Mouse (Mus musculus) R1 (cell line): ENCODE results near the gene Tmem87a.
A peak's percentile ranks its signal among the peaks of the same experiment; 100 is the strongest.

Experiments used
- DNase-seq: peaks from one replicate; pipeline ENCODE4 v3.0.0-alpha.2; 2018; ENCODE audit warnings: low read depth, low spot score

The Tmem87a gene

DNA sequence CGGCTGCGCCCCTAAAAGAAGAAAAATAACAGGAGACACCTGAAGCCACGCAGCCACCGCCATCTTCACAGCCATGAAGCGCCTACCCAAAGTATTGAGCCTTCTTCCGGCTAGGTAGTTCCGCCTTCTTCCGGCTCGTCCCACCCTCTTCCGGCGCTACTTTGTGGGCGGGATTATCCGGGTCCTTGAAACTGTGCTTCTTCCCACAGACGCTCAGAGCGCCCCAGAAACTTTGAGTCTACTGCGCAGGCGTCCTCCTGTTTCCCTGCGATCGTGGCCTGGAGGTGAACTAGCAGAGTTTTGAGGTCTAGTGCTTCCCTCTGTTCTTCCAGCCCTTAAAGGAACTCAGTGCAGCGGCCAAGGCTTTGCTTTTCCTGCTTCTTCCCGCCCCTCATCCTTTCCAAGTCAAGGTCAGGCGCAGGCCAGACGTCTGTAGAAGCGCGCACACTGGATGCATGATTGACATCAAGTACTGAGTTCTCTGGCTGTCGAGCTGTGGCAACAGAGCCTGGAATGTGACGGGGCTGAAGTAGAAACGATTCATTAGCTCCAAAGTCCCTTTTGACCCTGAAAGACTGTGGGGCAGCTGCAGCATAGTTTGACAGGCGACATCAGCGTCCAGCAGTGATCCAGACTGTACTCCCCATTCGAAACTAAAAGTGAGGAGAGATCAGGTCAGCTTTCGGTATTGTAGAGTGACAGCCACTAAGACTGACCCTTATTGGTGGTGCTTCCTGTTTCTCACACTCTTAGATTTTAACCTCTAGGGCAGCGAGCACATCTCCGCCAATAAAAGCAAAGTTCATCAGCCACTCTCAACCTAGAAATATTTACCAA is at the start of gene Tmem87a:
TSS of gene Tmem87a (minus strand) at position 128 of the 837 bp plus-strand sequence.
- DNase-seq: peak; percentile 98

DNA sequence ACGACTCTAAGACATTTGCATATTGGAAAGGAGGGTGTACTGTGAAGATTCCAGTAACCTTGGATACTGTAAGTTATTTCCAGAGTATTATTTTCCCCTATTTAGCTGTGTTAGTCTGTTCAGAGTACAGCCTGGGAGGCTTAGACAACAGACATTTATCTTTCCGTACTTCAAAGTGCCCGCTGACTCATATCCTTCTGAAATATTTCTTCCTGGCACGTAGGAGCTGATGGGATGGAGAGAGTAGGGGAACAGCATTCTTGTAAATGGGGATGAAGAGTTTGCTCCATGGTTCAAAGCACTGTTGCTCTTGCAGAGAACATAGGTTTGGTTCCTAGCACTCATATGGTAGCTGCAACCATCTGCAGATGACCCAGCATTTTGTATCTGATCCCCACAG is 48.7 kb upstream of the Tmem87a start:
- DNase-seq: no peak

GRCm38 (mm10) chr2:120450724-120451123 is 46.8 kb upstream of the Tmem87a start:
- no peak for DNase-seq

GRCm38 (mm10) chr2:120447306-120447705 is 43.4 kb upstream of the Tmem87a start:
- no peak for DNase-seq

DNA sequence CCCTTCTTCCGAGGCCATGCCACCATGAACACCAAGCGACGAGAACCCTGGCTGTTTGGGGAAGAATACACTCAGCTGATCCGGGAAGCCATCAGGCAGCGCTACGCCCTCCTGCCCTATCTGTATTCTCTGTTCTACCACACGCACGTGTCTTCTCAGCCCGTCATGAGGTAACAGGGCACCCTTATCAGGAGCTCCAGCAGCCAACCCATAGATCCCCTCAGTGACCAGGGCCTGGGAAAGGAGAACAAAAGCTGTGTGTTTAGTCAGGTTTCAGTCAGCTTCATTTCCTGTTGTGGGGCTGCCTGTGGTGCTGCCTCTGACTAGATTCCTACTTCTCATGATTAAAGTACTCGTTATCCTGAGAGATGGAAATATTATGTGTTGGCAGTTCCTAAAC is 42.5 kb upstream of the Tmem87a start:
- DNase-seq: no peak

DNA sequence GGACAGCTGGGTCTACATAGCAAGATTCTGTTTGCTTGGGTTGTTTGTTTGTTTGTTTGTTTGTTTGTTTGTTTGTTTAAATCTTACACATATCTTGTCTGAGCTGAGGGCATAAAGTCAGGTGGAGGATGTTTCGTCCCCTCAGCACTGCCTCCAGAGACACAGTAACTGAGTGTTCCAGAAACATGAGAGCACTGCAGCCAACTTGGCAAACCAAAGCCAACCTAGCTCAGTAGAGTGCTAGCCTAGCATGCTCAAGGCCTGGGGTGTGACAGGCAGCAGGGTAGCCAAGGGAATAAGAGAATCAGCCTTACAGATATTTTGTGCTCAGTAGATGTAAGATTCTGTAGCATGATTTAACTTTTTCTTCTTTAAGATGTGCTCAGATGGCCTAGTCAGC is 40.6 kb upstream of the Tmem87a start:
- DNase-seq: no peak

- DNase-seq: no peak
These were observed 20.5 kb upstream of the Tmem87a start for GRCm38 (mm10) chr2:120424386-120424785.

GRCm38 (mm10) chr2:120414738-120415414 is 11.0 kb upstream of the Tmem87a start:
- no peak for DNase-seq

DNA sequence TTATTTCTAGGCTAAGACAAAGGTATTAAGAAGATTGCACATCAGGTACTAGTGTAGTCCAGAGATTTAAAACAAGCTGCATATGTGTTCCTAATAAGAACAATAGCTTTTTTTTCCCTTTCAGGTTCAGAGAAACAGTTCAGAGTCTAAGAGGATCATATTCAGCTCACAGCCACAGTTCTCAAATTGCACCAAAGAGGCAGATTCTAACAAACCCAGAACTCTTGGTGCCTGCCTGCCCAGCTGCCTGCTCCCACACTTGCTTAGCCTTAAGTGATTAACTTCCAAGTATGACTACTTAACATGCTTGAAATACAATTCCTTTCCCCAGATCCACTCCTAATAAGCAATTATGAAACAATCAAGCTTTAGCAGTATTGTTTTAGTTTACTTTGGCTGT is 10.2 kb upstream of the Tmem87a start:
- DNase-seq: no peak

DNA sequence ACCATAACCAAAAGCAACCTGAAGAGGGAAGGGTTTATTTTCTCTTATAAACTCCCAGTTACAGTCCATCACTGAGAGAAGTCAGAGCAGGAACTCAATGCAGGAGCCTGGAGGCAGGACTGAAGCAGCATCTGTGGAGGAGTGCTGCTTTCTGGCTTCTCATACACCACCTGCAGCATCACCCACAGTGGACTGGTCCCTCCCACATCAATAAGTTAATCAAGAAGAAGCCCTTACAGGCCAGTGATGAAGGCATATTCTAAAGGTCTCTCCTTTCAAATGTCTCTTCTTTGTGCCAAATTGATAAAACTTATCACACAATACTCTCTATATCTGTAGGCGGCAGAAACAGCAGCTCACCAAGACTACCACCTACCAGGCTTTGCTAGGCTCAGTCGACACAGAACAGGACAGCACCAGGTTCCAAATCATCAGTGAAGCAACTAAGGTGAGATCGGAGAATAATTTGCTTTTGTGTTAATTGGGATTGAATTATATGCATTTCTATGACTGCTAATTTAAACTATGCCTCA is 7.2 kb upstream of the Tmem87a start:
- DNase-seq: no peak

- no peak for DNase-seq
These were observed 1.2 kb upstream of the Tmem87a start for GRCm38 (mm10) chr2:120404823-120405765.

GRCm38 (mm10) chr2:120403653-120403985 is 294 bp downstream of the Tmem87a start, which contains the start of gene Ganc:
Gene Ganc, plus strand, starts transcription at chr2:120403896.
- DNase-seq: peak; percentile 90

- peak; percentile 20 for DNase-seq
These were observed 1.1 kb downstream of the Tmem87a start for GRCm38 (mm10) chr2:120402813-120403212.

DNA sequence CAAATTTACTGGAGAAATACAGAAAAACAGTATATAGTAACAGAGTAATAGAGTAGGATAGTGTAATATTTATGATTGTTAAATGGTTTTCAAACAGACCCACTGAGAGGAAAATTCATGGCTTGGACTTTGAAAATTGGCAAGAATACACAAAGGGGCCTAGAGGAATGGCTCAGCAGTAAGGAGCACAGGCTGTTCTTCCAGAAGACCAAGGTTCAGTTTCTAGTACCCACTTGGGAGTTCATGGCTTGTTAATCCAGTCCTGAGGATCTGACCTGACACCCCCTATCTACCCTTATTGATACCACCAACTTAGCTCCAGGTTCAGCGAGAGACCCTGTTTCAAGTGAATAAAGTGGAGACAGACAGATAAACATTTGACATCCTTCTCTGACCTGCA is 6.0 kb downstream of the Tmem87a start:
- DNase-seq: no peak

DNA sequence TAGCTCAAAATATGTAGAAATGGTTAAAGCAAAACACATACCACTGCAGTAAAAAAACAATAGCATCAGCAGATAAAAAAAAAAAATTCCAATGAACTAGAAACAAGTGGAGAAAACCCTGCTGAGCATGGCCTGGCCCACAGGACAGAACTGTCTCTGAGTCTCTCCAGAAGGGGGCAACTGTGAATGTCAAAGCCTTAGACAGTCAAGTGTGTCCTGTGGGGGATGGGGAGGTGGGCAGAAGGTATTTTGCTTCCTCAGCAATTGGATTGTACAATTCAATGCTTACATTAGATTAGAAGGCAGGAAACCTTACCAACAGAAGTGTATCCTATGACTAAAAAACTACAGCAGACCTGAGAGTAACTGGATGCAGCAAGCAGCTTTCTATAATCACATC is 11.5 kb downstream of the Tmem87a start:
- peak; percentile 57 for DNase-seq

DNA sequence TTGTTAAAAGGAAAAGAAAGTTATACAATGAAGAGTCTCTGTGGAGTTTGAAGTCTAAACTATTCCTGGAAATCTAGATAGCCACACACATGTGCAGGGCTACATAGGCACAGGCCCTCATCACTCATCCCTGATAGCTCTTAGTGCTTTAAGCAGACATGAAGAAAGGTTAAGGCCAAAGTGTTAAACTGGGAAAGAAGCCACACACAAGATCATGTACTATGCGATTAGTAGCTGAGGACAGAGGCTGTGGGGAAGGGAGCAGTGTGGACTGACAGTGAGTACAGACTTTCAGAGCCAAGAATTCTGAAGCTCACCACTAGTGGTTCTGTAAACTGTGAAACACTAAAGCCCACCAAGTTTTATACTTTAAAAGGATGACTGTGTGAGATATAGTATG is 13.0 kb downstream of the Tmem87a start:
- no peak for DNase-seq

DNA sequence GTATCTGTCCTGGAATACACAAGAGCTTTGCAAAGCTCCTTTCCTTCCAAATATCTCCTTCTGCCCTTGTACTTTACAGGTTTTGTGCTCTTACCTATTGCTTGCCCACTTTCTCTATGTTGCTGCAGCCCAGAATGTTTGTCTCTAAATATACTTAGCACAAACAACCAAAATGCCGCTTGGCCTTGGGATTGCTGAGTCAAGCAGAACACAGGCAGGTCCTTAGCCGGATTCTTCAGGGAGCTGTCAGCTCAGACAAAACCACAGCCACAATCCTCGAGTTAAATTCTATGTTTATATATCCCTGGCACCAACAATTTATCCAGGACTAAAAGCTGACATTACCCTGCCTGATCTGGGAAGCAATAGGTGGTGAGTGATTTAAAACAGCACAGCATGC is 14.5 kb downstream of the Tmem87a start:
- no peak for DNase-seq

DNA sequence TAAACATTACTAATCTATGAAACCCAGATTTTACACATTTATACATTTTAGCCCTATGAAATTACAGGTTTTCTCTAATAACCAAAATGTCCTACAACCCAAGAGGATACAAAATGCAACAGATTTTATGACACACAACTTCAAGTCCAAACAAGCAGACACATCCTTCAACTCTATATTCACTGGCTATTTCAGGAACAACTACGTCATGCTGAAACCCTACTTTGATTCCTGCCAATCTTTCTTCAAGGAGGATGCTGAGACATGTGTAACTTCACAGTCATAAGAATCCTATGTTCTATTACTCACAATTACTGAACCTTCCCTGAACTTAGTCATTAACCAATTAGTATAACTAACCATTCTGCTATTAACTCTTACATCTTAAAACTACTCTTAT is 16.6 kb downstream of the Tmem87a start:
- DNase-seq: no peak

GRCm38 (mm10) chr2:120386264-120386663 is 17.6 kb downstream of the Tmem87a start:
- DNase-seq: no peak

- DNase-seq: no peak
These were observed 30.1 kb downstream of the Tmem87a start for GRCm38 (mm10) chr2:120373858-120374257.

DNA sequence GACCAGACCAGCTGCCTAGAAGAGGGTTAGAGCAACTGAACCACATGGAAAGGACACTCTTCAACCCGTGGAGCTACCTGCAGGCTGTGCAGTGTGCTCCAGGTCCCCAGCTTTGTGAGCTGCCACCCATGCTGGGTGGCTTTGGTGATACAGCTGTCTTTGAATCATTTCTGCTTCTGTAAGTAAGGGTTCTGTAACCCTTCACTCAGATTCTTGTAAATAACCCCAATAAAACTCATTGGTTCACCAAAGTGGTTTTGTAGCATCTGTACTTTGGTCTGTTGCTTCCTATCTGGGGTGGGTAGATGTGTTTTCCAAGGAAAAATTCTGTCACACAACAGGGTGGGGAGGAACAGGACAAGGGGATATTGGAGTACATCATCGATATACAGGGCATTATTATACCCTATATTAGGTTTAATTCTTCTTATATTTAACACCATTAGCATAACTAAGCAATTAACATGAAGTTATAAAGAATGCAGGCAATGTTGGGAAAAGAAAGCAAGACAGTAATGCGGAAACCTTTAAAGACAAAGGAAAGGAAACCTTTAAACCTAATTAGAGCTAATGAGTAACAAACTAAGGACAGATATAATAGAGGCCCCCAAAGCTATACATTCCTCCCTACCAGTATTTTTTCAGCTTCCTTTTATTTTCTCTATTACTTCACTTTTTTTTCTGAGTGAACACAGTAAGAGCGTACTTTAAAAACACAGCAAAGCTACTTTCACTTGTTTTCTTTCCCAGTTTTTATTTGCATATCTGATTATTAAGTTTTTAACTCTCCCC is 36.3 kb downstream of the Tmem87a start:
- DNase-seq: no peak
